In the genomic region with DNA sequence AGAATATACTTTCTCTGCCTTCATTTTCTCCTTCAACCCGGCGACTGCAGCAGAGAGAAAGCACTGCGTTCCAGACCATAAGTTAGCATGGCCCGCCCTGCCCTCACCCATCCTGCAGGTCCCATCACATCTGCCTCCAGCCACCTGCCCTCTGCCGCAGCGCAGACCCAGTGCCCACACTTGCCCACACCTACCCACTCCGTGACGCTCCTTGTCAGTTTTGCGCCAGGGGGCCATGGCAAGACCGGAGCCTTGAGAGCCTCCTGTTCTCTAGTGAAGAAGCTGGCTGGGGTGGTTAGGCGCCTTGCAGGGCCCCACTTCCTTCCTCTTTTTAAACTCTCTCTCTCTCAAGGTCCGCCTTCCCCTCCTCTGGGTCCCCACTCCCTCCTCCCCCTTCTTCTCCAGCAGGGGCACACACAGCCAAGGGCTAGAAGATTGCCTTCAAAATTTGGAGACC, we compare ENCODE assay signal across 1 mouse cellular context.
TF ChIP-seq lines count a peak whose summit lies in the region.

A gene (minus strand): TSS at position 306 of the 457 bp plus-strand sequence.

TF ChIP-seq in CH12.LX, 34 proteins besides CTCF, POLR2A, EP300 and RAD21 (continued from another document):
- peak; percentile 75 for TF ChIP-seq ETS1 (conservative IDR thresholded peaks at IDR 0.05; ENCODE audit: low read depth, low read length)
- peak; percentile 42; the same call in 1 of the 2 replicates for TF ChIP-seq RCOR1 (conservative IDR thresholded peaks at IDR 0.05; ENCODE audit: low read depth, low read length)
- TF ChIP-seq TBP (conservative IDR thresholded peaks at IDR 0.05; ENCODE audit: low read depth, low read length) = peak; percentile 96
- TF ChIP-seq TCF12 (IDR thresholded peaks at IDR 0.05; ENCODE audit: low read depth, low read length) = peak; percentile 92
- TF ChIP-seq KAT2A (IDR thresholded peaks at IDR 0.05; ENCODE audit: insufficient replicate concordance, low read length) = peak; percentile 75; the same call in 1 of the 2 replicates
- no peak for TF ChIP-seq GABPA (IDR thresholded peaks at IDR 0.05; ENCODE audit: insufficient replicate concordance, low read depth, low read length)
- TF ChIP-seq E2F4 (IDR thresholded peaks at IDR 0.05; ENCODE audit: insufficient replicate concordance, low read depth, low read length) = no peak
- no peak for TF ChIP-seq USF2 (conservative IDR thresholded peaks at IDR 0.05; ENCODE audit: low read depth, low read length)
